In genomic region chr5:33627968-33628367, GRCm38 (mm10) we compare ENCODE assay signal across 8 mouse cellular contexts. TPM values are rescaled to one million over a fixed set of nuclear protein-coding genes. Genes with fewer than 3 reads are reported as not detected.
A peak's percentile ranks its signal among the peaks of the same experiment; 100 is the strongest.
DNase-seq lines count a peak whose midpoint lies in the region; ATAC-seq and TF ChIP-seq lines count a peak whose summit lies in the region.

No protein-coding gene starts in this region.

- no peaks in the 10 kb centered on the region for H3K9me3 ChIP-seq in midbrain, embryonic 15.5 days

- no peaks in the 10 kb centered on the region for H3K36me3 ChIP-seq in C2C12 (ENCODE audit: control insufficient read depth, insufficient read depth)
- no peaks in the 10 kb centered on the region for H3K36me3 ChIP-seq in midbrain, embryonic 15.5 days (replicated peaks)

- 52% methylated on average over 4 of the region's 4 CpGs for WGBS in midbrain, embryonic 15.5 days

- peaks cover 37% of the 10 kb centered on the region for H3K79me3 ChIP-seq in C2C12 (ENCODE audit: low read depth)

- peak; percentile 75 for DNase-seq in NIH3T3 (ENCODE audit: low read depth)
- peak; percentile 14 to 46 for DNase-seq in heart, adult 9 months (ENCODE audit: low spot score in 2 of 2)
- peak; percentile 51 to 54 for DNase-seq in kidney, postnatal 25 days
- no peak for DNase-seq in thymus, postnatal 4 days
- no peak for DNase-seq in right cerebral cortex, adult 2 months (ENCODE audit: low spot score in 2 of 2)

- H3K27ac ChIP-seq in midbrain, embryonic 15.5 days, result no peak overlapping the region

- peaks cover 24% of the 10 kb centered on the region for H3K4me1 ChIP-seq in midbrain, embryonic 15.5 days

- ATAC-seq in midbrain, embryonic 15.5 days (replicated peaks), result no peak
- no peak for ATAC-seq in activated CD4-positive, CD25-positive, alpha-beta regulatory T cell, adult 4 months

- no peak overlapping the region for H3K9ac ChIP-seq in midbrain, embryonic 15.5 days

- H3K4me2 ChIP-seq in midbrain, embryonic 15.5 days, result peak overlapping the region; percentile 97

- peak overlapping the region; percentile 33 for H3ac ChIP-seq in C2C12 (ENCODE audit: control insufficient read depth, insufficient read length, low read depth)

- peaks cover 58% of the 10 kb centered on the region for H3K79me2 ChIP-seq in C2C12 (ENCODE audit: control insufficient read depth, insufficient read depth)

- TF ChIP-seq CTCF in C2C12 (IDR thresholded peaks at IDR 0.05; ENCODE audit: control insufficient read depth, insufficient read depth, insufficient read length), result no peak

- H3K27me3 ChIP-seq in C2C12 (ENCODE audit: control insufficient read depth, insufficient read depth, insufficient read length), result no peaks in the 10 kb centered on the region
- H3K27me3 ChIP-seq in midbrain, embryonic 15.5 days (replicated peaks), result no peaks in the 10 kb centered on the region

- H3K4me3 ChIP-seq in C2C12 (ENCODE audit: insufficient read depth, poor library complexity, severe bottlenecking), result peak overlapping the region; percentile 71
- H3K4me3 ChIP-seq in midbrain, embryonic 15.5 days, result peak overlapping the region; percentile 68; the same call in 1 of the 2 replicates

TF ChIP-seq in C2C12, 6 proteins besides CTCF, POLR2A, EP300 and RAD21:
- TF ChIP-seq MAX (IDR thresholded peaks at IDR 0.05), result no peak
- peak; percentile 4 for TF ChIP-seq CEBPB (IDR thresholded peaks at IDR 0.05; ENCODE audit: low read depth)
- TF ChIP-seq USF1 (IDR thresholded peaks at IDR 0.05; ENCODE audit: low read depth), result peak; percentile 90

RNA-seq across cellular contexts. Expression of gene Fam53a, which starts 1.5 kb away (rescaled TPM):
- polyA plus RNA-seq in C2C12 (2012; fragmentation: generic; extraction: Trizol), result 31.4 TPM
- 31.2 and 31.5 TPM in 2 replicates for polyA plus RNA-seq in midbrain, embryonic 15.5 days (2015; fragmentation: Nextera tagmentation; extraction: Ambion mirVana)
- polyA plus RNA-seq in activated CD4-positive, CD25-positive, alpha-beta regulatory T cell, adult 4 months (2017; shearing (Covaris generic)), result 10 to 100 TPM; 23.2 to 28.0 TPM

RNA-seq across cellular contexts. Expression of gene Gm9903, which starts 1.8 kb away (rescaled TPM):
- 0.18 TPM for polyA plus RNA-seq in C2C12 (2012; fragmentation: generic; extraction: Trizol)
- 0.47 and 0.77 TPM in 2 replicates for polyA plus RNA-seq in midbrain, embryonic 15.5 days (2015; fragmentation: Nextera tagmentation; extraction: Ambion mirVana)
- under 1 TPM; 0.62 to 0.64 TPM for polyA plus RNA-seq in activated CD4-positive, CD25-positive, alpha-beta regulatory T cell, adult 4 months (2017; shearing (Covaris generic))

RNA-seq across cellular contexts. Expression of gene Slbp, which starts 24.4 kb away (rescaled TPM):
- polyA plus RNA-seq in C2C12 (2012; fragmentation: generic; extraction: Trizol), result 47.4 TPM
- 109 and 110 TPM in 2 replicates for polyA plus RNA-seq in midbrain, embryonic 15.5 days (2015; fragmentation: Nextera tagmentation; extraction: Ambion mirVana)
- polyA plus RNA-seq in activated CD4-positive, CD25-positive, alpha-beta regulatory T cell, adult 4 months (2017; shearing (Covaris generic)), result 100 to 1,000 TPM; 182 to 187 TPM

RNA-seq across cellular contexts. Expression of gene Tacc3, which starts 30.0 kb away (rescaled TPM):
- polyA plus RNA-seq in C2C12 (2012; fragmentation: generic; extraction: Trizol), result 109 TPM
- 27.9 and 32.2 TPM in 2 replicates for polyA plus RNA-seq in midbrain, embryonic 15.5 days (2015; fragmentation: Nextera tagmentation; extraction: Ambion mirVana)
- polyA plus RNA-seq in activated CD4-positive, CD25-positive, alpha-beta regulatory T cell, adult 4 months (2017; shearing (Covaris generic)), result 10 to 100 TPM; 51.6 to 56.2 TPM

RNA-seq across cellular contexts. Expression of gene Tmem129, which starts 30.2 kb away (rescaled TPM):
- polyA plus RNA-seq in C2C12 (2012; fragmentation: generic; extraction: Trizol), result 26.1 TPM
- polyA plus RNA-seq in midbrain, embryonic 15.5 days (2015; fragmentation: Nextera tagmentation; extraction: Ambion mirVana), result 31.1 and 32.0 TPM in 2 replicates
- 10 to 100 TPM; 26.9 to 27.1 TPM for polyA plus RNA-seq in activated CD4-positive, CD25-positive, alpha-beta regulatory T cell, adult 4 months (2017; shearing (Covaris generic))

Comparison
In these comparisons a context has a peak if more than half of its experiments do, and no peak if none do; other contexts are left out.
1. DNase-seq: peak in NIH3T3 (single experiment), heart, adult 9 months (2 of 2) and kidney, postnatal 25 days (2 of 2); none in thymus, postnatal 4 days (single experiment) and right cerebral cortex, adult 2 months (0 of 2).